25 mouse cellular contexts compared by ENCODE assay signal in the genomic region with DNA sequence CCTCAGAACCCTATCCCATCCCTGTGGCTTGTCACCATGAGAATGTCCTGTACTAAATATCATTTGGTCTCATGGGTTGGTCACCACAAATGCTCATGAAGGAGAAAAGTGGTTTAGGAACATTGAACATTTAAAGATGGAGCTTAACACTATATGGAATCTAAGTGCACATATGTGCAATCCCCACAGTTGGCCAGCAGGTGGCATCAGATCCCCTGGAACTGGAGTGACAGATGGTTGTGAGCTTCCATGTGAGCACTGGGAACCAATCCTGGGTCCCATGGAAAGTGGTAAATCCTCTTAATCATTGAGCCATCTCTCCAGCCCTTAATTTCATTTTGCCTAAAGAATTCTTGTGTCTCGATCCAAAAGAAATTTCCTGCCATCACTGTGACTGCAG.
DNase-seq lines count a peak whose midpoint lies in the region; ATAC-seq and TF ChIP-seq lines count a peak whose summit lies in the region.
"Had no signal": no experiment of that assay in that cellular context is flagged by ENCODE, and none has a peak within 500 bp of the region (broad histone marks: within the 10 kb centered on the region; RNA-seq: fewer than 3 reads in every experiment).

No protein-coding gene starts in this region.

- peak; percentile 33; the same call in 1 of the 2 replicates for TF ChIP-seq CTCF in gastrocnemius, adult 2 months (IDR thresholded peaks at IDR 0.05)
- peak; percentile 59 for TF ChIP-seq CTCF in layer of hippocampus, adult 2 months (conservative IDR thresholded peaks at IDR 0.05)
- TF ChIP-seq CTCF in midbrain, postnatal 0 days (IDR thresholded peaks at IDR 0.05): peak; percentile 48
- peak; percentile 40 for TF ChIP-seq CTCF in stomach, postnatal 0 days (IDR thresholded peaks at IDR 0.05; ENCODE audit: low read depth)

- intact Hi-C loops in gastrocnemius, adult 2 months (cut with DNase I): no loop called here

- H3K9ac ChIP-seq in midbrain, postnatal 0 days (replicated peaks; ENCODE audit: low read length, poor library complexity, severe bottlenecking): no peak overlapping the region
- H3K9ac ChIP-seq in midbrain, embryonic 16.5 days (ENCODE audit: low read depth, low read length): no peak overlapping the region
- no peak overlapping the region for H3K9ac ChIP-seq in stomach, postnatal 0 days (ENCODE audit: low read length)
- H3K9ac ChIP-seq: embryonic facial prominence, embryonic 13.5 days; forebrain, embryonic 15.5 days; heart, embryonic 13.5 days; hindbrain, embryonic 15.5 days; midbrain, embryonic 12.5 days; stomach, embryonic 15.5 days had no signal

- H3K27me3 ChIP-seq in midbrain, postnatal 0 days (ENCODE audit: insufficient read depth, low read length): no peaks in the 10 kb centered on the region
- no peaks in the 10 kb centered on the region for H3K27me3 ChIP-seq in midbrain, embryonic 16.5 days (ENCODE audit: control insufficient read depth, insufficient read depth, low read depth, low read length)
- no peaks in the 10 kb centered on the region for H3K27me3 ChIP-seq in stomach, postnatal 0 days (ENCODE audit: control insufficient read depth, insufficient read depth, low read length)
- H3K27me3 ChIP-seq: embryonic facial prominence, embryonic 13.5 days; forebrain, embryonic 15.5 days; heart, embryonic 13.5 days; hindbrain, embryonic 15.5 days; midbrain, embryonic 12.5 days; stomach, embryonic 15.5 days had no signal

- no peak overlapping the region for H3K27ac ChIP-seq in gastrocnemius, adult 2 months
- H3K27ac ChIP-seq in layer of hippocampus, adult 2 months: no peak overlapping the region
- H3K27ac ChIP-seq in midbrain, postnatal 0 days (ENCODE audit: low read depth, low read length): no peak overlapping the region
- H3K27ac ChIP-seq in midbrain, embryonic 16.5 days (ENCODE audit: low read length): no peak overlapping the region
- no peak overlapping the region for H3K27ac ChIP-seq in stomach, postnatal 0 days (replicated peaks)
- H3K27ac ChIP-seq: embryonic facial prominence, embryonic 13.5 days; forebrain, embryonic 15.5 days; heart, embryonic 13.5 days; hindbrain, embryonic 15.5 days; midbrain, embryonic 12.5 days; stomach, embryonic 15.5 days had no signal

- H3K4me1 ChIP-seq in midbrain, postnatal 0 days (ENCODE audit: insufficient read depth, low read length): no peaks in the 10 kb centered on the region
- no peaks in the 10 kb centered on the region for H3K4me1 ChIP-seq in midbrain, embryonic 16.5 days (ENCODE audit: control insufficient read depth, insufficient read depth, low read length)
- H3K4me1 ChIP-seq in stomach, postnatal 0 days (replicated peaks; ENCODE audit: control insufficient read depth, insufficient read depth): no peaks in the 10 kb centered on the region
- H3K4me1 ChIP-seq: forebrain, embryonic 15.5 days; hindbrain, embryonic 15.5 days; midbrain, embryonic 12.5 days; stomach, embryonic 15.5 days had no signal

- no peak for DNase-seq in gastrocnemius, adult 2 months
- DNase-seq in gastrocnemius, postnatal 10 days: no peak
- no peak for DNase-seq in layer of hippocampus, adult 2 months (ENCODE audit: low spot score in 2 of 2)
- no peak for DNase-seq in layer of hippocampus, postnatal 36 days
- DNase-seq in midbrain, postnatal 0 days (ENCODE audit: low spot score): no peak
- no peak for DNase-seq in stomach, postnatal 0 days (ENCODE audit: low spot score)
- no peak for DNase-seq in layer of hippocampus, adult 11-12 months (ENCODE audit: low spot score)
- DNase-seq: adrenal gland, postnatal 14 days; cerebellum, adult 11 months; cerebellum, postnatal 14 days; heart, postnatal 36 days; kidney, adult 8-10 months; kidney, postnatal 36 days; right cerebral cortex, postnatal 14 days; thymus, postnatal 14 days had no signal

- 0 out of 2 replicates have a peak, but pooled peaks cover 3% of the 10 kb centered on the region for H3K9me3 ChIP-seq in midbrain, postnatal 0 days (ENCODE audit: low read length)
- no peaks in the 10 kb centered on the region; the same call in 1 of the 2 replicates for H3K9me3 ChIP-seq in midbrain, embryonic 16.5 days (replicated peaks; ENCODE audit: control insufficient read depth, low read length, poor library complexity, severe bottlenecking)
- no peaks in the 10 kb centered on the region for H3K9me3 ChIP-seq in stomach, postnatal 0 days (ENCODE audit: control insufficient read depth, low read length)
- H3K9me3 ChIP-seq: hindbrain, embryonic 15.5 days; stomach, embryonic 15.5 days had no signal

- H3K4me2 ChIP-seq in midbrain, postnatal 0 days (ENCODE audit: low read depth, low read length, poor library complexity, severe bottlenecking): no peak overlapping the region
- H3K4me2 ChIP-seq in midbrain, embryonic 16.5 days (ENCODE audit: low read length): no peak overlapping the region
- no peak overlapping the region for H3K4me2 ChIP-seq in stomach, postnatal 0 days (replicated peaks; ENCODE audit: low read depth)
- H3K4me2 ChIP-seq: embryonic facial prominence, embryonic 13.5 days; forebrain, embryonic 15.5 days; heart, embryonic 13.5 days; hindbrain, embryonic 15.5 days; midbrain, embryonic 12.5 days; stomach, embryonic 15.5 days had no signal

- ATAC-seq in midbrain, postnatal 0 days (ENCODE audit: low FRiP score): no peak
- ATAC-seq in midbrain, embryonic 16.5 days: no peak
- no peak for ATAC-seq in stomach, postnatal 0 days (ENCODE audit: low FRiP score, low TSS enrichment)
- ATAC-seq: activated CD4-positive, CD25-positive, alpha-beta regulatory T cell, adult 4 months; CD4-positive, CD25-positive, alpha-beta regulatory T cell, adult 4 months; forebrain, embryonic 15.5 days had no signal

- H3K4me3 ChIP-seq in gastrocnemius, adult 2 months: no peak overlapping the region
- no peak overlapping the region for H3K4me3 ChIP-seq in layer of hippocampus, adult 2 months
- H3K4me3 ChIP-seq in midbrain, postnatal 0 days (ENCODE audit: low read depth, low read length): no peak overlapping the region
- no peak overlapping the region for H3K4me3 ChIP-seq in midbrain, embryonic 16.5 days (ENCODE audit: low read depth, low read length)
- no peak overlapping the region for H3K4me3 ChIP-seq in stomach, postnatal 0 days (ENCODE audit: low read depth, low read length)
- H3K4me3 ChIP-seq: embryonic facial prominence, embryonic 13.5 days; forebrain, embryonic 15.5 days; heart, embryonic 13.5 days; hindbrain, embryonic 15.5 days; midbrain, embryonic 12.5 days; myocyte; stomach, embryonic 15.5 days had no signal

- TF ChIP-seq EP300 in stomach, postnatal 0 days (optimal IDR thresholded peaks at IDR 0.05): no peak

- 94% methylated on average over 1 of the region's 1 CpGs for WGBS in midbrain, postnatal 0 days
- WGBS in midbrain, embryonic 16.5 days: 100% methylated on average over 1 of the region's 1 CpGs
- WGBS in stomach, postnatal 0 days: 91% methylated on average over 1 of the region's 1 CpGs

- H3K36me3 ChIP-seq in midbrain, postnatal 0 days (ENCODE audit: insufficient read depth, low read length): no peaks in the 10 kb centered on the region
- peaks cover 3% of the 10 kb centered on the region; the same call in 1 of the 2 replicates for H3K36me3 ChIP-seq in midbrain, embryonic 16.5 days (ENCODE audit: control insufficient read depth, insufficient read depth, low read length)
- no peaks in the 10 kb centered on the region for H3K36me3 ChIP-seq in stomach, postnatal 0 days (ENCODE audit: control insufficient read depth, insufficient read depth, low read length)
- H3K36me3 ChIP-seq: embryonic facial prominence, embryonic 13.5 days; forebrain, embryonic 15.5 days; heart, embryonic 13.5 days; midbrain, embryonic 12.5 days; stomach, embryonic 15.5 days had no signal
